Mouse (Mus musculus) CH12.LX (cell line): ENCODE results near the gene Itpr1. TPM values are rescaled to one million over a fixed set of nuclear protein-coding genes. Genes with fewer than 3 reads are reported as not detected.

Source experiments
- DNase-seq: peaks from one replicate; pipeline ENCODE4 v3.0.0-alpha.2; 2013; ENCODE audit errors: extremely low read depth
- H3K27ac ChIP-seq: 2 replicates; pipeline ENCODE4 v1.5.1; 2012; ENCODE audit warnings: low read depth, mild to moderate bottlenecking, control low read depth, moderate library complexity; ENCODE audit not compliant: insufficient read depth
- H3K27me3 ChIP-seq: replicated peaks from 2 replicates; pipeline ENCODE3; 2012; ENCODE audit warnings: inconsistent platforms
- H3K36me3 ChIP-seq, 2 experiments: replicated peaks in 1 of 2; 2 replicates each; pipeline versions ENCODE3 to v1.6.1; 2012; ENCODE audit warnings: inconsistent platforms in 1 of 2, low read length in 1 of 2, mild to moderate bottlenecking in 1 of 2, mixed read lengths in 1 of 2, moderate library complexity in 1 of 2; ENCODE audit not compliant: control insufficient read depth in 1 of 2, insufficient read depth in 1 of 2
- H3K4me1 ChIP-seq, 2 experiments: 2 replicates each; pipeline ENCODE4 v1.6.1; 2012; ENCODE audit warnings: inconsistent platforms in 1 of 2, moderate library complexity in 1 of 2; ENCODE audit not compliant: insufficient read depth in 2 of 2, control insufficient read depth in 1 of 2
- H3K4me2 ChIP-seq: 2 replicates; pipeline ENCODE4 v1.6.1; 2012; ENCODE audit warnings: low read depth, mild to moderate bottlenecking, control low read depth; ENCODE audit not compliant: poor library complexity, insufficient read depth, severe bottlenecking
- H3K4me3 ChIP-seq, 3 experiments: fragments of 150-350 bp in 1 of 3; sonication (generic) in 1 of 3; replicated peaks in 1 of 3; 2 replicates each; pipeline versions ENCODE3 to v1.5.1; 2011 to 2012; ENCODE audit warnings: low read depth in 2 of 3, low read length in 2 of 3, mild to moderate bottlenecking in 2 of 3, moderate library complexity in 2 of 3, control low read depth in 1 of 3, improper control_type of control experiment in 1 of 3, inconsistent platforms in 1 of 3, mixed read lengths in 1 of 3; ENCODE audit not compliant: poor library complexity in 1 of 3
- H3K79me2 ChIP-seq: replicated peaks from 2 replicates; pipeline ENCODE4 v1.6.1; 2012; ENCODE audit warnings: mild to moderate bottlenecking, moderate library complexity; ENCODE audit not compliant: control insufficient read depth, poor library complexity, insufficient read depth, severe bottlenecking; ENCODE audit errors: extremely low read depth
- H3K9ac ChIP-seq: 2 replicates; pipeline ENCODE4 v1.6.1; 2012; ENCODE audit warnings: low read depth, mild to moderate bottlenecking, control low read depth, moderate library complexity; ENCODE audit not compliant: insufficient read depth
- H3K9me3 ChIP-seq: replicated peaks from 2 replicates; pipeline ENCODE3; 2012; ENCODE audit warnings: low read length, inconsistent platforms, mixed read lengths
- CHD1 ChIP-seq: IDR thresholded peaks from 2 replicates; pipeline ENCODE4 v1.6.1; 2012; ENCODE audit warnings: low read depth, low read length, improper control_type of control experiment, inconsistent platforms
- CHD2 ChIP-seq: IDR thresholded peaks from 2 replicates; pipeline ENCODE4 v1.6.1; 2011; ENCODE audit warnings: low read length, improper control_type of control experiment
- CTCF ChIP-seq, 2 experiments: IDR thresholded peaks in 1 of 2; conservative IDR thresholded peaks in 1 of 2; 2 replicates each; pipeline ENCODE4 v1.5.1; 2011 to 2012; ENCODE audit warnings: low read depth in 2 of 2, low read length in 2 of 2, improper control_type of control experiment in 1 of 2, inconsistent platforms in 1 of 2, mild to moderate bottlenecking in 1 of 2, moderate library complexity in 1 of 2
- E2F4 ChIP-seq: IDR thresholded peaks from 2 replicates; pipeline ENCODE4 v1.6.1; 2011; ENCODE audit warnings: low read depth, low read length, improper control_type of control experiment; ENCODE audit not compliant: insufficient replicate concordance
- ELF1 ChIP-seq: IDR thresholded peaks from 2 replicates; pipeline ENCODE4 v1.6.1; 2014; ENCODE audit warnings: low read depth, mild to moderate bottlenecking, inconsistent platforms, low read length, improper control_type of control experiment
- MAFK ChIP-seq: IDR thresholded peaks from 2 replicates; pipeline ENCODE4 v1.6.1; 2011; ENCODE audit warnings: low read length, improper control_type of control experiment; ENCODE audit not compliant: insufficient replicate concordance
- MAZ ChIP-seq: IDR thresholded peaks from 2 replicates; pipeline ENCODE4 v1.6.1; 2012; ENCODE audit warnings: low read depth, mild to moderate bottlenecking, inconsistent platforms, low read length, improper control_type of control experiment, moderate library complexity
- MXI1 ChIP-seq: IDR thresholded peaks from 2 replicates; pipeline ENCODE4 v1.6.1; 2011; ENCODE audit warnings: mild to moderate bottlenecking, low read depth, low read length, improper control_type of control experiment
- MYC ChIP-seq: IDR thresholded peaks from 2 replicates; pipeline ENCODE4 v1.6.1; 2011; ENCODE audit warnings: low read depth, mild to moderate bottlenecking, improper control_type of control experiment, low read length
- NRF1 ChIP-seq: IDR thresholded peaks from 2 replicates; pipeline ENCODE4 v1.6.1; 2014; ENCODE audit warnings: low read depth, mild to moderate bottlenecking, inconsistent platforms, low read length, improper control_type of control experiment, moderate library complexity
- PAX5 ChIP-seq: IDR thresholded peaks from 2 replicates; pipeline ENCODE4 v1.6.1; 2012; ENCODE audit warnings: low read length, inconsistent platforms, mixed read lengths
- RCOR1 ChIP-seq: conservative IDR thresholded peaks from 2 replicates; pipeline ENCODE4 v1.6.1; 2012; ENCODE audit warnings: low read depth, mild to moderate bottlenecking, inconsistent platforms, low read length, improper control_type of control experiment
- SIN3A ChIP-seq: IDR thresholded peaks from 2 replicates; pipeline ENCODE4 v1.6.1; 2012; ENCODE audit warnings: low read length, improper control_type of control experiment, inconsistent platforms
- TBP ChIP-seq: conservative IDR thresholded peaks from 2 replicates; pipeline ENCODE4 v1.6.1; 2011; ENCODE audit warnings: low read depth, low read length, improper control_type of control experiment
- TCF12 ChIP-seq: IDR thresholded peaks from 2 replicates; pipeline ENCODE4 v1.6.1; 2014; ENCODE audit warnings: low read depth, mild to moderate bottlenecking, inconsistent platforms, low read length, improper control_type of control experiment
- UBTF ChIP-seq: IDR thresholded peaks from 2 replicates; pipeline ENCODE4 v1.6.1; 2012; ENCODE audit warnings: low read depth, mild to moderate bottlenecking, inconsistent platforms, low read length, improper control_type of control experiment, moderate library complexity
- USF2 ChIP-seq: conservative IDR thresholded peaks from 2 replicates; pipeline ENCODE4 v1.6.1; 2011; ENCODE audit warnings: low read depth, low read length, improper control_type of control experiment
- ZC3H11A ChIP-seq: IDR thresholded peaks from 2 replicates; pipeline ENCODE4 v1.6.1; 2012; ENCODE audit warnings: low read depth, mild to moderate bottlenecking, inconsistent platforms, low read length, improper control_type of control experiment
- dilution Hi-C: fragments of 300-500 bp; cut with MboI; formaldehyde crosslinking; loops from 2 replicates; pipeline ENCODE4 v1.14.3; 2020; ENCODE audit warnings: low sequenced_read_pairs; ENCODE audit not compliant: extremely low pct_unique_long_range_greater_than_20kb, extremely low pct_ligation_motif_present
- in situ Hi-C: fragments of 300-500 bp; cut with MboI; formaldehyde crosslinking; loops from 3 replicates; pipeline ENCODE4 v1.14.3; 2019; ENCODE audit warnings: low sequenced_read_pairs, low pct_ligation_motif_present, low pct_unique_long_range_greater_than_20kb, mixed read lengths
- polyA plus RNA-seq: library from polyadenylated mRNA; unstranded; fragments of >175 nt; gene quantifications from 2 replicates; pipeline ENCODE4 v1.2.1, GENCODE M21; 2012; ENCODE audit warnings: low read depth; ENCODE audit not compliant: insufficient read length
- total RNA-seq, 2 experiments: library from RNA; depleted of rRNA; stranded (reverse); fragments of 300-350 nt in 1 of 2; fragments of >200 nt in 1 of 2; gene quantifications; 2 replicates each; pipeline ENCODE4 v1.2.3; 2012 to 2014

The Itpr1 gene
- total and polyA plus RNA-seq, 3 experiments, result 42.8 to 73.1 (median 53.4) TPM

- dilution Hi-C loops, result no loop called here
- Histone ChIP-seq H3K4me1 (no peaks in the 10 kb centered on the region), H3K36me3 (peaks cover 20 to 80% of the 10 kb centered on the region in 2 experiments), H3K4me2 (no peak overlapping the region), H3K4me3 (no peak overlapping the region), H3K79me2 (no peaks in the 10 kb centered on the region), H3K27me3 (no peaks in the 10 kb centered on the region), H3K9ac (no peak overlapping the region), H3K9me3 (no peaks in the 10 kb centered on the region), H3K27ac (no peak overlapping the region)
- no peak for DNase-seq
- in situ Hi-C loops, result no loop called here
- TF ChIP-seq ZC3H11A (no peak), ELF1 (no peak), RCOR1 (no peak), SIN3A (no peak), NRF1 (no peak), CTCF (conservative IDR thresholded peaks at IDR 0.05 in 1 of 2, IDR thresholded peaks at IDR 0.05 in 1 of 2; ENCODE audit: low read depth in 2 of 2, low read length in 2 of 2) (no peak), MYC (no peak), CHD1 (no peak), MAZ (no peak), UBTF (no peak), TBP (no peak)
Observed at GRCm38 (mm10) chr6:108457063-108457405, 244.1 kb downstream of the Itpr1 start.

GRCm38 (mm10) chr6:108457516-108458181 is 244.8 kb downstream of the Itpr1 start:
- Histone ChIP-seq H3K79me2 (no peaks in the 10 kb centered on the region), H3K36me3 (peaks cover 15 to 74% of the 10 kb centered on the region in 2 experiments), H3K9me3 (no peaks in the 10 kb centered on the region), H3K4me2 (no peak overlapping the region), H3K4me3 (no peak overlapping the region), H3K27ac (no peak overlapping the region), H3K4me1 (no peaks in the 10 kb centered on the region), H3K27me3 (no peaks in the 10 kb centered on the region), H3K9ac (no peak overlapping the region)
- DNase-seq, result no peak
- TF ChIP-seq MAZ (no peak), CHD2 (no peak), E2F4 (no peak), MAFK (no peak), TBP (no peak), MXI1 (no peak), USF2 (no peak), TCF12 (no peak), PAX5 (no peak)
- dilution Hi-C loops (no loop called here), in situ Hi-C loops (no loop called here)
